Mouse (Mus musculus): Measurements from ENCODE around the gene Gm11084. TPM values are rescaled to one million over a fixed set of nuclear protein-coding genes. Genes with fewer than 3 reads are reported as not detected.
"Not testable (repeated sequence)": the region's sequence is repeated elsewhere in the genome, so short reads cannot be mapped to it uniquely, and the experiment has no call there.

Gene Gm11084
- polyA plus RNA-seq, 1 experiment from 2014 or later: not detected

DNA sequence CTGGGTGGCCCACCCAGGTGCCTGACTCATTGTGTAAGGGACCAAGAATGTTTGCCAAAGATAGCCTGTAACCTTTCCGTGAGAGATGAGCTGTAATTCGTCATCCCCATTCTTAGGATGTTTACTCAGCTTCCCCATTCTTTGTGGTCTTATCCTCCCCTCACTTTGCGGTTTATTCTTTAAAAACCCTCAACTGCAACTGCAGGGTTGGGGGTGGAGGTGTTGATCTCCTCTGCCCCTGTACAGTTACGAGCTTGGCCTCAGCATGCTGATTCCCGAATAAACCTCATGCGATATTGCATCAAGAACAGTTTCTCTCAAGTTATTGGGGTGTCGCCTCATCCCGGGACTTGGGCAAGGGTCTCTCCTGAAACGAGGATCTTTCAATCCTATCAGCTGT, 2.4 kb upstream of the Gm11084 start:
- not testable (repeated sequence) for H3K36me3 ChIP-seq; ATAC-seq (ENCODE audit: insufficient read depth, low FRiP score, low read depth); H3K9ac ChIP-seq; H3K27me3 ChIP-seq (replicated peaks); H3K4me1 ChIP-seq; H3K4me2 ChIP-seq; H3K4me3 ChIP-seq (replicated peaks); H3K9me3 ChIP-seq; H3K27ac ChIP-seq
- 88% methylated on average over 9 of the region's 9 CpGs for WGBS

DNA sequence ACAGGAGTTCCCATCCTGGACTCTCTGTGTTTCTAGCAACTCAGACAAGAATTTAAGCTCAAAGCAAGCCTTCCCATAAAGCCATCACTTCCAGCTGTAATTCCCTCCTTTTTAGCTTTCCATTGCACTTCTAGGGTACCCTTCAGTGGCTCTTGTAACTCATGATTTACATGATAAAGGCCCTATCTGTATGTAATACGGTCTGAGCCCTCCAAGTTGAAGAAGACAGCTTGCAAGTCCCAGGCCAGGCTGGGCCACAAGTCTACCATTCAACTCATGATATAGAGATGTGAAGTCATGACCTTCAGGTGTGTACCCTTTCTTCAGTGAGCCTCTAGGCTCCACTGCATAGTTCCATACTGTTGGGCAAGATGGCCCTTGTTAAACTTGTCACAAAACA, 1.0 kb downstream of the Gm11084 start:
- 60% methylated on average over 1 of the region's 1 CpGs for WGBS
- no peak overlapping the region for H3K4me2 ChIP-seq
- H3K4me1 ChIP-seq: no peaks in the 10 kb centered on the region

GRCm38 (mm10) chr2:72984806-72985205, 1.7 kb downstream of the Gm11084 start:
- H3K4me1 ChIP-seq: no peaks in the 10 kb centered on the region
- no peak overlapping the region for H3K4me3 ChIP-seq (replicated peaks)
- H3K27me3 ChIP-seq (replicated peaks): no peaks in the 10 kb centered on the region
- no peak overlapping the region for H3K27ac ChIP-seq
- no peaks in the 10 kb centered on the region for H3K9me3 ChIP-seq
- ATAC-seq (ENCODE audit: insufficient read depth, low FRiP score, low read depth): no peak
- no peak overlapping the region for H3K9ac ChIP-seq
- H3K4me2 ChIP-seq: no peak overlapping the region
- no peaks in the 10 kb centered on the region for H3K36me3 ChIP-seq
- 58% methylated on average over 4 of the region's 4 CpGs for WGBS

More for the DNA sequence above, 1.0 kb downstream of the Gm11084 start:
- H3K9me3 ChIP-seq: no peaks in the 10 kb centered on the region
- H3K9ac ChIP-seq: no peak overlapping the region
- H3K4me3 ChIP-seq (replicated peaks): no peak overlapping the region
- H3K27me3 ChIP-seq (replicated peaks): no peaks in the 10 kb centered on the region
- H3K36me3 ChIP-seq: no peaks in the 10 kb centered on the region
- no peak overlapping the region for H3K27ac ChIP-seq
- ATAC-seq (ENCODE audit: insufficient read depth, low FRiP score, low read depth): no peak

GRCm38 (mm10) chr2:72983211-72983610, 3.3 kb downstream of the Gm11084 start:
- Histone ChIP-seq H3K4me3 (replicated peaks) (no peak overlapping the region), H3K4me1 (no peaks in the 10 kb centered on the region), H3K4me2 (no peak overlapping the region), H3K9ac (no peak overlapping the region), H3K27me3 (replicated peaks) (no peaks in the 10 kb centered on the region), H3K36me3 (no peaks in the 10 kb centered on the region), H3K9me3 (no peaks in the 10 kb centered on the region), H3K27ac (no peak overlapping the region)
- 88% methylated on average over 3 of the region's 3 CpGs for WGBS
- ATAC-seq (ENCODE audit: insufficient read depth, low FRiP score, low read depth): no peak

- H3K4me1 ChIP-seq: no peaks in the 10 kb centered on the region
- no peaks in the 10 kb centered on the region for H3K36me3 ChIP-seq
- 89% methylated on average over 7 of the region's 7 CpGs for WGBS
- no peak for ATAC-seq (ENCODE audit: insufficient read depth, low FRiP score, low read depth)
- H3K9me3 ChIP-seq: no peaks in the 10 kb centered on the region
- H3K4me2 ChIP-seq: no peak overlapping the region
- H3K27ac ChIP-seq: no peak overlapping the region
- no peak overlapping the region for H3K9ac ChIP-seq
- H3K27me3 ChIP-seq (replicated peaks): no peaks in the 10 kb centered on the region
- no peak overlapping the region for H3K4me3 ChIP-seq (replicated peaks)
These were observed 4.3 kb downstream of the Gm11084 start for GRCm38 (mm10) chr2:72982110-72982785.

DNA sequence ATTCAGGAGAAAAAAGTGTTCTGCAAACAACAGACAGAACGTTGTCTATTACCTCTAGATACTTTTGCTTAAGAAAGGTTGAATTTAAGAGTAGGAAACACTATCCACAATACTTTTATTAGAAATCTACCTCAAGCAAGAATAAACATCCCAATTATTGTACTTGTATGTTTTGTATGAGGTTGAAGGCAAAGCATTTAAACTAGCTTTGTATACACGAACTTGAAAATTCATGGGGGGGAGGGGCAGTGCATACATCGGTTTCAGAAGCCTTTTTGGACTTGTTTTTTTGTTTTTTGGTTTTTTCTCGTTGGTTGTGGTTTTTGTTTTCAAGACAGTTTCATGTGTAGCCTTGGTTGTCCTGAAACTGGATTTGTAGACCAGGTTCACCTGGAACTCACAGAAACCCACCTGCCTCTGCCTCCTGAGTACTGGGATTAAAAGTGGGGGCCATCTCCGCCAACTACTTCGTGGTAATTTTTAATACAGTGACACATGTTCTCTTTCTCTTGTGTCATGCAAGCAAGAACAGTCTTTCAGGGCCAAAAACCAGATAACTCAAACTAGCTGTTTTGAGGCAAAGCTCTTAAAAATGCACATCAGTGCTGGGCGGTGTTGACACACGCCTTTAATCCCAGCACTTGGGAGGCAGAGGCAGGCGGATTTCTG, 4.9 kb downstream of the Gm11084 start:
- Histone ChIP-seq H3K4me1 (0 out of 2 replicates have a peak, but pooled peaks cover 2% of the 10 kb centered on the region), H3K9ac (no peak overlapping the region), H3K27me3 (replicated peaks) (no peaks in the 10 kb centered on the region), H3K9me3 (no peaks in the 10 kb centered on the region), H3K4me2 (peak overlapping the region; percentile 66), H3K36me3 (no peaks in the 10 kb centered on the region), H3K4me3 (replicated peaks) (peak overlapping the region; percentile 98; the same call in 1 of the 2 replicates), H3K27ac (peak overlapping the region; percentile 100; the same call in 1 of the 2 replicates)
- no peak for ATAC-seq (ENCODE audit: insufficient read depth, low FRiP score, low read depth)
- 74% methylated on average over 9 of the region's 9 CpGs for WGBS

GRCm38 (mm10) chr2:72981075-72981420, 5.5 kb downstream of the Gm11084 start:
- Histone ChIP-seq H3K36me3 (no peaks in the 10 kb centered on the region), H3K4me3 (replicated peaks) (peak overlapping the region; percentile 98), H3K4me2 (peak overlapping the region; percentile 66), H3K9me3 (no peaks in the 10 kb centered on the region), H3K27ac (peak overlapping the region; percentile 100), H3K27me3 (replicated peaks) (no peaks in the 10 kb centered on the region), H3K9ac (peak overlapping the region; percentile 96), H3K4me1 (peaks cover 6% of the 10 kb centered on the region; the same call in 1 of the 2 replicates)
- ATAC-seq (ENCODE audit: insufficient read depth, low FRiP score, low read depth): no peak
- 12% methylated on average over 3 of the region's 3 CpGs for WGBS

DNA sequence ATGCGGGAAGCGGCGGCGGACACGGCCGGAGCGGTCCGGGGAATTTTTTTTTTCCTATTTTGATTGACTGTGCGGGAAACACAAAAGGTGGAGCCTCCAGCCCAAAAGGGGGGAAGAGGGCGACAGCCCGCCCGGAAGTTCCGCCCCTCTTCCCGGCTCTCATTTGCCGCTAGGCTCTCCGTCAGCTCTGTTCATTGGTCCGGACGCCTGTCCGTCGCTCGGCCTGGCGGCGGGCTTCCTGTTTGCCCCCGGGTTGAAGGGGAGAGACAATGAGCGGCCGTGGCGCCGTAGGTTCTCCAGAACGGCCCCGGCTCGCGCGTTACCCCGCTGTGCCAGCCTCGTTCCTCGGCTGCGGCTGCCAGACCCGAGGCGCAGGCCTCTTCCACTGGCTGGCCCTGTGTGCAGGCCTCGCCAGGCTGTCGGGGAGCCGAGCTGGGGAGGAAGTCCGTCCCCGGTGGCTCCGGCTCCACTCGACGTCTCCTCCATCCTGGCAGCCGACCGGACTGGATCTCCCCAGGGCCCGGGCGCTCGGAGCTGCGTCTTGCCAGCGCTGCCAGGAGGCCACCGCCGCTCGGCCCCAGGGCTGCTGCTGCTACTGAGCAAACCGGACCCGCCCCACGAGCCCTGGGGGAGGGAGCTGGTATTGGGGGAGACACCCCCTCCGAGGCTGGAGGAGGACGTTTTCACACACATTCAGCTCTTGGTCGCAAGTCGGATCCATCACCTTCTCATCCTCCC, 6.0 kb downstream of the Gm11084 start, which contains the start of gene Sp3:
Gene Sp3, minus strand, starts transcription at position 110 of the 738 bp plus-strand sequence.
- peak within 1 kb of the TSS; percentile 100 for H3K27ac ChIP-seq
- H3K4me2 ChIP-seq: peak within 1 kb of the TSS; percentile 66
- WGBS: under 1% methylated on average over 63 of the region's 64 CpGs
- H3K36me3 ChIP-seq: no peaks in the 10 kb centered on the region
- ATAC-seq (ENCODE audit: insufficient read depth, low FRiP score, low read depth): peak; percentile 87
- no peaks in the 10 kb centered on the region for H3K9me3 ChIP-seq
- no peaks in the 10 kb centered on the region for H3K27me3 ChIP-seq (replicated peaks)
- H3K4me1 ChIP-seq: peaks cover 11% of the 10 kb centered on the region; the same call in 1 of the 2 replicates
- peak within 1 kb of the TSS; percentile 100 for H3K9ac ChIP-seq
- peak within 1 kb of the TSS; percentile 98 for H3K4me3 ChIP-seq (replicated peaks)

DNA sequence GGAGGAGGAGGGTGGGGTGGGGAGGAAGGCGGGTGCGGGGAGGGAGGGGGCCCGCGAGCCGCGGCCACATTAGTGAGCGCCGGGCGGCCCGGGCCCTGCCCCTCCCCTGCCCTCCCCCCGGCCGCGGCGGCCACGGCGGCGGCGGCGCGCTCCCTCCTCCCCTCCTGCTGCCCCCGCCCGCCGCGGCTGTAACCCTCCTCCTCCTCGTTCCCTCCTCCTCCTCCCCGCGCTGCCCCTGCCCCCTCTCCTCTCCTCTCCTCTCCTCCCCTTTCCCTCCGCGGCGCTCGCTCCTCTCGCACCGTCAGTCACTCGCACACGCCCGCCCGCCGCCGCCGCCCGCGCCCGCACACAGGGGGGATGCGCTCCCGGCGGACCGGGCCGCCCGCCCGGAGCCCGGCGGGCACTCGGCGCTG, 6.9 kb downstream of the Gm11084 start:
- peak; percentile 70 for ATAC-seq (ENCODE audit: insufficient read depth, low FRiP score, low read depth)
- H3K4me2 ChIP-seq: peak overlapping the region; percentile 29
- H3K9me3 ChIP-seq: no peaks in the 10 kb centered on the region
- peak overlapping the region; percentile 100 for H3K9ac ChIP-seq
- under 1% methylated on average over 23 of the region's 54 CpGs for WGBS
- H3K27me3 ChIP-seq (replicated peaks): no peaks in the 10 kb centered on the region
- H3K27ac ChIP-seq: peak overlapping the region; percentile 100
- H3K4me1 ChIP-seq: peaks cover 12% of the 10 kb centered on the region; the same call in 1 of the 2 replicates
- peak overlapping the region; percentile 98 for H3K4me3 ChIP-seq (replicated peaks)
- H3K36me3 ChIP-seq: no peaks in the 10 kb centered on the region

DNA sequence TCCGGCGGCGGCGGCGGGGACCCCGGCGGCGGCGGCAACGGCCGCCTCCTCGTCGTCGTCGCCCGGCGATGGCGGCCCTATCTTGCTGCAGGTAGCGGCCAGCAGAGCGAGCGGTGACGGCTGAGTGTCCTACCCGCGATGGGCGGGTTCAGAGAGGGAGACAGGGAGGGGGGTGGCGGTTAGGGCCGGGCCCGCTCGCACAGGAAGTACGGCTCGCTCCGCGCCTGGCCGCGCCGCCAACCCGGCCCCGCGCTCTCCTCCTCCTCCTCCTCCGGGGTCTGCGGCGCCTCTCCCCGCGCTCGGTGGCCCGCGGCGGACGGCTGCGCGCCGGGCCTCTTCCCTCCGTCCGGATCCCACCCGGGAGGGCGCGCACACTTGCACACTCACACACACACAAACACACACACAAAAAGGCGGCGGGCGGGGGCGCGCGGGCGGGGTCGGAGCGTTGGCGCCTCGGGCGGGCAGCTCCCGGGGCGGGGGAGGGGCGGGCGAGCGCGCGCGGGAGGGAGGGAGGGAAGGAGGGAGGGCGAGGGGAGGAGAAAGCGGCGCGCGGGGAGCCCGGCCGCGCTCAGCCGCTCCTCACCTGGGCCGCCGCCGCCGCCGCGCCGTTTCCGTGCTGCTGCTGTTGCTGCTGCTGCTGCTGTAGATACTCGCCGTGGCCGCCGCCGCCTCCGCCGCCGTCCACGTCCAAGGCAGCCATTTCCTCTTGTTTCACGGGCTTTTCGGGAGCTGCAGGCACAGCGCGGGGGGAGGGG, 7.4 kb downstream of the Gm11084 start:
- no peaks in the 10 kb centered on the region for H3K27me3 ChIP-seq (replicated peaks)
- no peaks in the 10 kb centered on the region for H3K9me3 ChIP-seq
- ATAC-seq (ENCODE audit: insufficient read depth, low FRiP score, low read depth): peak; percentile 85
- 0% methylated on average over 48 of the region's 107 CpGs for WGBS
- H3K36me3 ChIP-seq: no peaks in the 10 kb centered on the region
- peaks cover 12% of the 10 kb centered on the region; the same call in 1 of the 2 replicates for H3K4me1 ChIP-seq
- H3K9ac ChIP-seq: peak overlapping the region; percentile 100
- H3K4me3 ChIP-seq (replicated peaks): peak overlapping the region; percentile 98
- H3K27ac ChIP-seq: peak overlapping the region; percentile 100
- peak overlapping the region; percentile 60 for H3K4me2 ChIP-seq

- peak; percentile 9; the same call in 1 of the 2 replicates for ATAC-seq (ENCODE audit: insufficient read depth, low FRiP score, low read depth)
- Histone ChIP-seq H3K9ac (peak overlapping the region; percentile 100), H3K36me3 (no peaks in the 10 kb centered on the region), H3K4me2 (peak overlapping the region; percentile 60), H3K9me3 (no peaks in the 10 kb centered on the region), H3K27ac (peak overlapping the region; percentile 100), H3K27me3 (replicated peaks) (no peaks in the 10 kb centered on the region), H3K4me1 (peaks cover 12% of the 10 kb centered on the region; the same call in 1 of the 2 replicates), H3K4me3 (replicated peaks) (peak overlapping the region; percentile 98)
- under 1% methylated on average over 38 of the region's 38 CpGs for WGBS
These were observed 8.0 kb downstream of the Gm11084 start for GRCm38 (mm10) chr2:72978473-72978872.

All from stomach, embryonic 15.5 days (tissue).